Mouse (Mus musculus): Measurements from ENCODE around the gene Endou.

- TF ChIP-seq MYOD1 (IDR thresholded peaks at IDR 0.05; ENCODE audit: control insufficient read depth, insufficient read length, low read depth) (no peak), CTCF (IDR thresholded peaks at IDR 0.05; ENCODE audit: control insufficient read depth, insufficient read depth, insufficient read length) (no peak), MAX (IDR thresholded peaks at IDR 0.05) (no peak), USF1 (IDR thresholded peaks at IDR 0.05; ENCODE audit: low read depth) (no peak), MYOG (IDR thresholded peaks at IDR 0.05; ENCODE audit: control insufficient read depth, extremely low read depth, insufficient read length) (no peak), CEBPB (IDR thresholded peaks at IDR 0.05; ENCODE audit: low read depth) (no peak), FOSL1 (IDR thresholded peaks at IDR 0.05; ENCODE audit: insufficient read depth, low read length, poor library complexity, severe bottlenecking) (no peak)
Observed at GRCm38 (mm10) chr15:97749841-97750240, 18.7 kb upstream of the Endou start.
